Mouse (Mus musculus) stomach, embryonic 14.5 days (tissue): ENCODE measurements at regions not wholly inside any gene's neighbourhood (a gene's known extent, or its start where the extent isn't known, plus 50 kb on each side); places are given as distances from the start of the nearest gene placed in this dataset.

Experiments
- ATAC-seq: fragments of 200-750 bp; cut with Nextera tagmentation; 2 replicates; pipeline ENCODE4 v1.8.0; 2017; ENCODE audit warnings: low read depth, moderate TSS enrichment; ENCODE audit not compliant: insufficient number of reproducible peaks, insufficient read depth, low FRiP score
- H3K27ac ChIP-seq: fragments of 300-500 bp; sonication (generic); 2 replicates; pipeline ENCODE4 v1.5.1; 2014; ENCODE audit warnings: mild to moderate bottlenecking, low read length, moderate library complexity, mixed read lengths
- H3K27me3 ChIP-seq: fragments of 300-500 bp; sonication (generic); 2 replicates; pipeline ENCODE4 v1.6.1; 2014; ENCODE audit warnings: low read length, control low read depth, mixed read lengths; ENCODE audit not compliant: control insufficient read depth, insufficient read depth
- H3K36me3 ChIP-seq: fragments of 300-500 bp; sonication (generic); 2 replicates; pipeline ENCODE4 v1.6.1; 2014; ENCODE audit warnings: mild to moderate bottlenecking, control low read depth, low read length, moderate library complexity, mixed read lengths; ENCODE audit not compliant: control insufficient read depth, insufficient read depth
- H3K4me1 ChIP-seq: fragments of 300-500 bp; sonication (generic); 2 replicates; pipeline ENCODE4 v1.6.1; 2014; ENCODE audit warnings: low read length, control low read depth, mixed read lengths; ENCODE audit not compliant: control insufficient read depth, insufficient read depth
- H3K4me2 ChIP-seq: fragments of 300-500 bp; sonication (generic); replicated peaks from 2 replicates; pipeline ENCODE4 v1.6.1; 2014; ENCODE audit warnings: low read depth, low read length, control low read depth
- H3K4me3 ChIP-seq: fragments of 300-500 bp; sonication (generic); 2 replicates; pipeline ENCODE4 v1.5.1; 2014; ENCODE audit warnings: low read depth, low read length, control low read depth
- H3K9ac ChIP-seq: fragments of 300-500 bp; sonication (generic); replicated peaks from 2 replicates; pipeline ENCODE4 v1.6.1; 2014; ENCODE audit warnings: low read depth, mild to moderate bottlenecking, control low read depth, low read length, moderate library complexity, mixed read lengths
- H3K9me3 ChIP-seq: fragments of 300-500 bp; sonication (generic); 2 replicates; pipeline ENCODE4 v1.6.1; 2016; ENCODE audit warnings: low read depth, low read length, control low read depth; ENCODE audit not compliant: control insufficient read depth
- WGBS: fragments of 180-500 bp; shearing (Covaris S2); extraction: QIAGEN DNeasy Blood & Tissue Kit; methylation state at CpG from one replicate; pipeline ENCODE4 v1.1.7; 2014; 5-methylcytosine and 5-hydroxymethylcytosine counted together

GRCm38 (mm10) chr3:101690222-101690621, 85.7 kb upstream of the Atp1a1 start:
- Histone ChIP-seq H3K4me1 (no peaks in the 10 kb centered on the region), H3K4me3 (no peak overlapping the region), H3K36me3 (no peaks in the 10 kb centered on the region), H3K4me2 (no peak overlapping the region), H3K27ac (no peak overlapping the region), H3K9me3 (no peaks in the 10 kb centered on the region), H3K27me3 (no peaks in the 10 kb centered on the region), H3K9ac (no peak overlapping the region)
- 87% methylated on average over 6 of the region's 6 CpGs for WGBS
- ATAC-seq: no peak

GRCm38 (mm10) chr3:101685203-101685602, 80.7 kb upstream of the Atp1a1 start:
- H3K4me2 ChIP-seq: no peak overlapping the region
- no peak for ATAC-seq
- H3K27ac ChIP-seq: no peak overlapping the region
- WGBS: 77% methylated on average over 7 of the region's 7 CpGs
- no peaks in the 10 kb centered on the region for H3K4me1 ChIP-seq
- H3K36me3 ChIP-seq: no peaks in the 10 kb centered on the region
- no peak overlapping the region for H3K9ac ChIP-seq
- no peaks in the 10 kb centered on the region for H3K27me3 ChIP-seq
- peaks cover 4% of the 10 kb centered on the region; the same call in 1 of the 2 replicates for H3K9me3 ChIP-seq
- H3K4me3 ChIP-seq: no peak overlapping the region

DNA sequence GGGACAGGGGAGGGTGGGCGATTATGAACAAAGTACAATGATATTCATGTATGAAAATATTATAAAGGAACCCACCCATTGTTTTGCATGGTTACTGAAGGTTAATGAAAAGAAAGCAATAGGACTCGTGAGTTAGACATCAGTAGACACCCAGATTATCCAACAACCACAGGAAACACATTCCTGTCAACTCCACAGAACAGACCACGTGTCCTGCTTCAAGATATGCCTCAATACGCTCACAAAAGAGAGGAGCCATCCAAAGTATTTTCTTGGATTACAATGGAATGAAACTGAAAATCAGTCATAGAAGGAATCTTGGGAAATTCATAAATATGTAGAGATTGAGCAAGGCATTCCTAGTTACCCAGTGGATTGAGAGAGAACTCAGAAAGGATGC, 68.5 kb upstream of the Atp1a1 start:
- H3K27me3 ChIP-seq: no peaks in the 10 kb centered on the region
- H3K9me3 ChIP-seq: no peaks in the 10 kb centered on the region
- H3K4me2 ChIP-seq: no peak overlapping the region
- ATAC-seq: no peak
- no peak overlapping the region for H3K27ac ChIP-seq
- WGBS: 72% methylated on average over 4 of the region's 4 CpGs
- H3K4me1 ChIP-seq: no peaks in the 10 kb centered on the region
- no peaks in the 10 kb centered on the region for H3K36me3 ChIP-seq
- H3K4me3 ChIP-seq: no peak overlapping the region
- no peak overlapping the region for H3K9ac ChIP-seq

DNA sequence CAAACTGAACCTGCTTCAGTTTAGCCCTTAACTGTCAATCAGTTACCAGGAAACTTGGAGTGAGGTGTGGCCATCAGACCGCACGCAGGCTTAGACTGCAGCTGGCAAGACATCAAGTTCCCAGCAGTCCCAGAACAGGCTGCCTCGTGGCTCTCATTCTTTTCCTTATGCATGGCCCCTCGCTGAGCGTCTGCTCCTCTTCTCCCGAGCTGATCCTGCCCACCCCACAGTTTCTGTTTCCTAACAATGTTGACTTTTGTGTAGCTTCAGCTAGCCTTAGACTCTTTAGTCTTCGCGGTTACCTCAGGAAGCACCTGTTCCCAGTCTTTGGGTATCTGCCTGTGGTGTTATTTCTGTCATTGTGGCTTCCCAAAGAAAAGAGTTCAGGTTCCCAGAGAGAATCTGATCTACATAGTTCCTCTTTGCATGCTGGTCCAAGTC, 66.1 kb upstream of the Atp1a1 start:
- no peak overlapping the region for H3K27ac ChIP-seq
- no peaks in the 10 kb centered on the region for H3K9me3 ChIP-seq
- 50% methylated on average over 8 of the region's 8 CpGs for WGBS
- no peaks in the 10 kb centered on the region for H3K4me1 ChIP-seq
- H3K4me2 ChIP-seq: no peak overlapping the region
- no peak overlapping the region for H3K9ac ChIP-seq
- ATAC-seq: no peak
- no peak overlapping the region for H3K4me3 ChIP-seq
- H3K27me3 ChIP-seq: no peaks in the 10 kb centered on the region
- no peaks in the 10 kb centered on the region for H3K36me3 ChIP-seq

- 84% methylated on average over 3 of the region's 3 CpGs for WGBS
- H3K4me2 ChIP-seq: no peak overlapping the region
- H3K27ac ChIP-seq: no peak overlapping the region
- no peak overlapping the region for H3K4me3 ChIP-seq
- no peaks in the 10 kb centered on the region for H3K4me1 ChIP-seq
- H3K27me3 ChIP-seq: no peaks in the 10 kb centered on the region
- H3K36me3 ChIP-seq: no peaks in the 10 kb centered on the region
- ATAC-seq: no peak
- H3K9me3 ChIP-seq: no peaks in the 10 kb centered on the region
- no peak overlapping the region for H3K9ac ChIP-seq
Observed at GRCm38 (mm10) chr3:101669743-101670142, 65.3 kb upstream of the Atp1a1 start.

- no peaks in the 10 kb centered on the region for H3K4me1 ChIP-seq
- H3K9ac ChIP-seq: no peak overlapping the region
- H3K4me2 ChIP-seq: peak overlapping the region; percentile 23
- no peaks in the 10 kb centered on the region for H3K9me3 ChIP-seq
- no peak overlapping the region for H3K4me3 ChIP-seq
- no peak for ATAC-seq
- H3K36me3 ChIP-seq: no peaks in the 10 kb centered on the region
- WGBS: 71% methylated on average over 10 of the region's 10 CpGs
- H3K27ac ChIP-seq: peak overlapping the region; percentile 79
- no peaks in the 10 kb centered on the region for H3K27me3 ChIP-seq
Observed at GRCm38 (mm10) chr3:101667767-101668387, 63.4 kb upstream of the Atp1a1 start.

DNA sequence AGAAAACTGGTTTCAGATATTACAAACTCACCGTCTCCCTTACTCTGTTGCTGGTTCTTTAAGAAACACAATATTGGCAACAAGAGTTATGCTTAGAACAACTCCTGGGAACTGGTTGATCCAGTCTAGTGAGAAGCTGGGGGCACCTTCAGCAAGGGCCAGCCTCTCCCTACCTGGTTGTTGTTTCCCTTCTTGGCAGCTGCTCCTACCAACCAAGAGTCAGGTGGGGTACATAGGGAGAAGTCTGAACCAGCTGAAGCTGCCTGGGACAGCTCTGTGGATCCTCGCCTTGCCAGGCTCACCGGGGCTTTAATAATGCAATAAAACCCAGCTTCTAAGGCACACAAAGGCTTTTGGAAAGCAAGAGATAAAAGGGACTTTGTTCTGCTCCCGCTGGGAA, 62.7 kb upstream of the Atp1a1 start:
- Histone ChIP-seq H3K36me3 (no peaks in the 10 kb centered on the region), H3K9me3 (no peaks in the 10 kb centered on the region), H3K27ac (peak overlapping the region; percentile 79), H3K4me1 (no peaks in the 10 kb centered on the region), H3K4me2 (peak overlapping the region; percentile 23), H3K27me3 (no peaks in the 10 kb centered on the region), H3K9ac (no peak overlapping the region), H3K4me3 (no peak overlapping the region)
- 52% methylated on average over 4 of the region's 4 CpGs for WGBS
- ATAC-seq: peak; percentile 94

DNA sequence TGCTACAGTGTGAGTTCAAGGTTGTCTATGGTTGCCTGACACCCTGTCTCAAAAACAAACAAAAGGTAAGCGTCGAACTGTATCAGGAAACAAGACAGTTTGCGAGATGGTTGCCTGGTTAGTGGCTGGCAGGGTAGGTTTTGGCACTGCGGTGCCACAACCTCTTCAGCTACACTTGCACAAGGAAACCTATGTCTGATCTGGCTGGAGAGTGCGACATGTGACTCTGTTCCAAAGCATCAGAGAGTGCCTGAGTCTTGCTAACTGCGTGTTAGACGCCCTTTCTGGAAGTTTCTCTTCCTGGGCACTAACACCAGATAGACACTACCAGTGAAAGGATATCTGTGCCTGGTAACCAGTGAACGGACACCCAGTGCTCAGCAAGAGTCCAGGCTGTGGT, 62.1 kb upstream of the Atp1a1 start:
- 88% methylated on average over 8 of the region's 8 CpGs for WGBS
- H3K9ac ChIP-seq: no peak overlapping the region
- 0 out of 2 replicates have a peak, but pooled peaks cover 1% of the 10 kb centered on the region for H3K4me1 ChIP-seq
- H3K36me3 ChIP-seq: no peaks in the 10 kb centered on the region
- no peak for ATAC-seq
- no peak overlapping the region for H3K4me2 ChIP-seq
- H3K27ac ChIP-seq: peak overlapping the region; percentile 73; the same call in 1 of the 2 replicates
- H3K27me3 ChIP-seq: no peaks in the 10 kb centered on the region
- H3K4me3 ChIP-seq: no peak overlapping the region
- H3K9me3 ChIP-seq: no peaks in the 10 kb centered on the region
